Mouse (Mus musculus): Measurements from ENCODE around the gene Asap2. TPM values are rescaled to one million over a fixed set of nuclear protein-coding genes. Genes with fewer than 3 reads are reported as not detected.

Gene Asap2
- polyA plus RNA-seq, 1 experiment from 2014 or later = 7.6 TPM

- Histone ChIP-seq H3K36me3 (no peaks in the 10 kb centered on the region), H3K9ac (no peak overlapping the region)
Measured at GRCm38 (mm10) chr12:21146826-21147225, 156.6 kb downstream of the Asap2 start.

GRCm38 (mm10) chr12:21153279-21153707 lies 163.0 kb downstream of the Asap2 start:
- H3K9ac ChIP-seq = no peak overlapping the region
- no peak overlapping the region for H3K4me2 ChIP-seq (replicated peaks)
- H3K4me3 ChIP-seq (replicated peaks) = no peak overlapping the region
- no peak for ATAC-seq (ENCODE audit: insufficient number of reproducible peaks, low FRiP score, low TSS enrichment, low read depth)
- no peaks in the 10 kb centered on the region for H3K27me3 ChIP-seq
- 50% methylated on average over 8 of the region's 8 CpGs for WGBS
- no peak overlapping the region for H3K27ac ChIP-seq (replicated peaks)
- H3K4me1 ChIP-seq = 0 out of 2 replicates have a peak, but pooled peaks cover 9% of the 10 kb centered on the region
- no peaks in the 10 kb centered on the region for H3K9me3 ChIP-seq (replicated peaks)
- no peaks in the 10 kb centered on the region for H3K36me3 ChIP-seq

More at GRCm38 (mm10) chr12:21146826-21147225, 156.6 kb downstream of the Asap2 start:
- Histone ChIP-seq H3K4me3 (replicated peaks) (no peak overlapping the region), H3K4me1 (no peaks in the 10 kb centered on the region), H3K27ac (replicated peaks) (no peak overlapping the region), H3K9me3 (replicated peaks) (no peaks in the 10 kb centered on the region), H3K27me3 (no peaks in the 10 kb centered on the region), H3K4me2 (replicated peaks) (no peak overlapping the region)
- no peak for ATAC-seq (ENCODE audit: insufficient number of reproducible peaks, low FRiP score, low TSS enrichment, low read depth)
- 63% methylated on average over 4 of the region's 4 CpGs for WGBS

- 58% methylated on average over 4 of the region's 4 CpGs for WGBS
- Histone ChIP-seq H3K9me3 (replicated peaks) (no peaks in the 10 kb centered on the region), H3K27me3 (no peaks in the 10 kb centered on the region), H3K9ac (no peak overlapping the region; the same call in 1 of the 2 replicates), H3K27ac (replicated peaks) (no peak overlapping the region), H3K4me2 (replicated peaks) (no peak overlapping the region), H3K4me3 (replicated peaks) (no peak overlapping the region), H3K4me1 (peaks cover 18% of the 10 kb centered on the region), H3K36me3 (no peaks in the 10 kb centered on the region)
- ATAC-seq (ENCODE audit: insufficient number of reproducible peaks, low FRiP score, low TSS enrichment, low read depth) = no peak
Measured at GRCm38 (mm10) chr12:21155062-21155461, 164.8 kb downstream of the Asap2 start.

- Histone ChIP-seq H3K4me3 (replicated peaks) (no peak overlapping the region), H3K4me1 (peaks cover 17% of the 10 kb centered on the region), H3K27me3 (no peaks in the 10 kb centered on the region), H3K27ac (replicated peaks) (no peak overlapping the region), H3K4me2 (replicated peaks) (no peak overlapping the region), H3K9ac (no peak overlapping the region), H3K9me3 (replicated peaks) (no peaks in the 10 kb centered on the region), H3K36me3 (no peaks in the 10 kb centered on the region)
- ATAC-seq (ENCODE audit: insufficient number of reproducible peaks, low FRiP score, low TSS enrichment, low read depth) = no peak
- WGBS = 62% methylated on average over 7 of the region's 7 CpGs
Measured at GRCm38 (mm10) chr12:21159304-21159703, 169.0 kb downstream of the Asap2 start.

GRCm38 (mm10) chr12:21160327-21160828 lies 170.1 kb downstream of the Asap2 start:
- Histone ChIP-seq H3K36me3 (no peaks in the 10 kb centered on the region), H3K4me1 (peaks cover 14% of the 10 kb centered on the region)
- peak; percentile 61; the same call in 1 of the 2 replicates for ATAC-seq (ENCODE audit: insufficient number of reproducible peaks, low FRiP score, low TSS enrichment, low read depth)

DNA sequence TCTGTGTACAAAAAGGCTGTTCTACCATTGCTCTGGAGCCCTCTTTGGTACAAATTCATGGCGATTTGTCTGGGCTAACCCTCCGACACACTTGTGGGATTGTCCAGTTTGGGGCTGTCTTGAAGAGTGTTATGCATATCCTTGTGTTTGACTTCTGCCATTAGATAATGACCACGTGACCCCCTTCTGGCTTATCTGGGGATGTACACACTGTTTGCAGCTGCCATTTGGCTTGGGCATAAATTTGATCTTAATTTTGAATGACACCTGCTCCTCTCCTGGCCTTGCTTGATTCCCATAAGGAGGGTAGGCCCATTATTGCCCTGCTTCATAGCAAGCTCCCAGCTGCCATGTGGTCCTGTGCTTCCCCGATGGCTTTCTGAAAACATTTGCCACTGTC lies 171.6 kb downstream of the Asap2 start:
- no peaks in the 10 kb centered on the region for H3K27me3 ChIP-seq
- H3K9ac ChIP-seq = no peak overlapping the region
- H3K36me3 ChIP-seq = no peaks in the 10 kb centered on the region
- 93% methylated on average over 4 of the region's 4 CpGs for WGBS
- H3K4me1 ChIP-seq = peaks cover 14% of the 10 kb centered on the region
- H3K27ac ChIP-seq (replicated peaks) = no peak overlapping the region
- no peak for ATAC-seq (ENCODE audit: insufficient number of reproducible peaks, low FRiP score, low TSS enrichment, low read depth)
- no peaks in the 10 kb centered on the region for H3K9me3 ChIP-seq (replicated peaks)
- no peak overlapping the region for H3K4me3 ChIP-seq (replicated peaks)
- H3K4me2 ChIP-seq (replicated peaks) = no peak overlapping the region

More at GRCm38 (mm10) chr12:21160327-21160828, 170.1 kb downstream of the Asap2 start:
- no peak overlapping the region for H3K4me3 ChIP-seq (replicated peaks)
- 42% methylated on average over 8 of the region's 8 CpGs for WGBS
- H3K9me3 ChIP-seq (replicated peaks) = no peaks in the 10 kb centered on the region
- no peaks in the 10 kb centered on the region for H3K27me3 ChIP-seq
- H3K9ac ChIP-seq = no peak overlapping the region
- peak overlapping the region; percentile 44; the same call in 1 of the 2 replicates for H3K27ac ChIP-seq (replicated peaks)
- H3K4me2 ChIP-seq (replicated peaks) = 0 out of 2 replicates have a peak overlapping the region, but pooled peaks have one; percentile 15

DNA sequence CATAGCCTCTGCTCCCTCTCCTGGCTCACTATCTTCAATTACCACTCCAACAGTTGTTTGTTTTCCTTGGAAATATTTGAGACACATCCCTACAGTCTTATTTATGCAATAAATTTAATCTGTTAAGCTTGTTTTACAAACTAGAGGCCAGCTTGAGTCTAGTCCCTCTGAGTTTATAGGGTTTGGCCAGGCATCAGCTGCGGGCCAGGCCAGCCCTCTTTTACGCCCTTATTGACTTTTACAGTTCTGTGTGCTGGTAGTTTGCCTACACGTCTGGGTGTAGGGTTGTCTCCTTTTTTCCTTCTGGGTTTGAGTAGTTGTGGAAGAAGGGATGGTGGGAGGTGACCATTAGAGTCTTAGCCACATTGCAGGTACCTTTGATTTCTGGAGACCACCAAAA lies 173.4 kb downstream of the Asap2 start:
- no peak overlapping the region for H3K4me2 ChIP-seq (replicated peaks)
- H3K36me3 ChIP-seq = no peaks in the 10 kb centered on the region
- no peak overlapping the region for H3K9ac ChIP-seq
- peaks cover 20% of the 10 kb centered on the region for H3K4me1 ChIP-seq
- no peaks in the 10 kb centered on the region for H3K9me3 ChIP-seq (replicated peaks)
- no peak for ATAC-seq (ENCODE audit: insufficient number of reproducible peaks, low FRiP score, low TSS enrichment, low read depth)
- H3K27me3 ChIP-seq = no peaks in the 10 kb centered on the region
- H3K27ac ChIP-seq (replicated peaks) = no peak overlapping the region
- no peak overlapping the region for H3K4me3 ChIP-seq (replicated peaks)
- 74% methylated on average over 3 of the region's 3 CpGs for WGBS

DNA sequence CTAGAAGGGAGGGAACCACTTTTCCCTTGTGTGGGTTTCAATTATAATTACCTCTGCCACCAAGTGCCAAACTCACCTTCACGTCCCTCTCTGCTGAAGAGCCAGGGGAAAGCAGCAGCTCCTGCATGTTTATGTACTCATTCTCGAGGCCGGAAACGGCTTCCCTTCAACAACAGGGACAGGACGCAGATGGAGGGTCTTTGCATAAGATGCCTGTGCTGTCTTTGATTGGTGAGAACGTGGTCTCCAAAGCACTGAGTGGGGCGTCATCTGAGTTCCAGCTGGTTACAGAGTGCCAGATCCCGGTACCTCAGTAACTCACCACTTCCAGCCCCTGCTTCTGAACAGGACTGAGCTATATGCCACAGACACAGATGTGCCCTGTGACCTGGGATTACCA lies 174.0 kb downstream of the Asap2 start:
- Histone ChIP-seq H3K36me3 (0 out of 2 replicates have a peak, but pooled peaks cover 4% of the 10 kb centered on the region), H3K4me1 (peaks cover 19% of the 10 kb centered on the region), H3K9me3 (replicated peaks) (no peaks in the 10 kb centered on the region), H3K27me3 (no peaks in the 10 kb centered on the region), H3K27ac (replicated peaks) (no peak overlapping the region), H3K4me3 (replicated peaks) (no peak overlapping the region), H3K9ac (no peak overlapping the region), H3K4me2 (replicated peaks) (no peak overlapping the region)
- WGBS = 60% methylated on average over 8 of the region's 8 CpGs
- no peak for ATAC-seq (ENCODE audit: insufficient number of reproducible peaks, low FRiP score, low TSS enrichment, low read depth)

DNA sequence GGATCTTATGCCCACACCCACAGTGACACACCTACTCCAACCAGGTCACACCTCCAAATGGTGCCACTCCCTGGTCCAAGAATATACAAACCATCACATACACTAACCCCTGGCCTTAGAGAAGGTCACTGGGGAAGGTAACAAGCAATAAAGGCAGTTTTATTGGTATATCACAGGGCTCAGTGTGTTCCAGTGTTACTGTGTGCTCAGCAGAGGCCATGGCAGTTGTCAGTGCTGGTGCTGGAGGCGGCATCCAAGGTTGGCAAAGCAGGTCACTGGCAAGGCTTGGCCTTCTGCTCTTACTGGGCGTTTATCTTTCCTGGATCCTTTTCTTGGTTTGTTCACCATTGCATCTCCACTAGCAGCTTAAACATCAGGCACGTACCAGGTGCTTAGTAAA lies 174.9 kb downstream of the Asap2 start:
- Histone ChIP-seq H3K9me3 (replicated peaks) (no peaks in the 10 kb centered on the region), H3K4me1 (peaks cover 10% of the 10 kb centered on the region), H3K27ac (replicated peaks) (no peak overlapping the region), H3K4me2 (replicated peaks) (no peak overlapping the region), H3K27me3 (no peaks in the 10 kb centered on the region), H3K4me3 (replicated peaks) (no peak overlapping the region), H3K36me3 (0 out of 2 replicates have a peak, but pooled peaks cover 6% of the 10 kb centered on the region), H3K9ac (no peak overlapping the region)
- 89% methylated on average over 3 of the region's 3 CpGs for WGBS
- no peak for ATAC-seq (ENCODE audit: insufficient number of reproducible peaks, low FRiP score, low TSS enrichment, low read depth)

- no peak for ATAC-seq (ENCODE audit: insufficient number of reproducible peaks, low FRiP score, low TSS enrichment, low read depth)
- WGBS = 67% methylated on average over 7 of the region's 7 CpGs
- no peaks in the 10 kb centered on the region for H3K9me3 ChIP-seq (replicated peaks)
- no peak overlapping the region for H3K4me2 ChIP-seq (replicated peaks)
- 0 out of 2 replicates have a peak, but pooled peaks cover 6% of the 10 kb centered on the region for H3K36me3 ChIP-seq
- H3K4me1 ChIP-seq = 0 out of 2 replicates have a peak, but pooled peaks cover 6% of the 10 kb centered on the region
- H3K9ac ChIP-seq = no peak overlapping the region
- H3K4me3 ChIP-seq (replicated peaks) = no peak overlapping the region
- no peak overlapping the region for H3K27ac ChIP-seq (replicated peaks)
- H3K27me3 ChIP-seq = no peaks in the 10 kb centered on the region
Measured at GRCm38 (mm10) chr12:21165891-21166342, 175.7 kb downstream of the Asap2 start.

- Histone ChIP-seq H3K36me3 (0 out of 2 replicates have a peak, but pooled peaks cover 6% of the 10 kb centered on the region), H3K4me1 (0 out of 2 replicates have a peak, but pooled peaks cover 6% of the 10 kb centered on the region), H3K4me3 (replicated peaks) (no peak overlapping the region), H3K27me3 (no peaks in the 10 kb centered on the region), H3K27ac (replicated peaks) (no peak overlapping the region), H3K9ac (no peak overlapping the region), H3K4me2 (replicated peaks) (no peak overlapping the region), H3K9me3 (replicated peaks) (no peaks in the 10 kb centered on the region)
- 29% methylated on average over 6 of the region's 6 CpGs for WGBS
- no peak for ATAC-seq (ENCODE audit: insufficient number of reproducible peaks, low FRiP score, low TSS enrichment, low read depth)
Measured at GRCm38 (mm10) chr12:21166884-21167575, 176.8 kb downstream of the Asap2 start.
